In genomic region chr3:53630630-53631029, GRCm38 (mm10) we compare ENCODE assay signal across 1 mouse cellular context.
TF ChIP-seq lines count a peak whose summit lies in the region.

No protein-coding gene starts in this region.

TF ChIP-seq in CH12.LX, 34 proteins besides CTCF, POLR2A, EP300 and RAD21 (continued from another document):
- TF ChIP-seq SMC3 (IDR thresholded peaks at IDR 0.05; ENCODE audit: low read depth, low read length) (no peak), HCFC1 (IDR thresholded peaks at IDR 0.05; ENCODE audit: low read depth, low read length) (no peak), TCF12 (IDR thresholded peaks at IDR 0.05; ENCODE audit: low read depth, low read length) (no peak), MAZ (IDR thresholded peaks at IDR 0.05; ENCODE audit: low read depth, low read length) (no peak), PAX5 (IDR thresholded peaks at IDR 0.05; ENCODE audit: low read length) (no peak), MYC (IDR thresholded peaks at IDR 0.05; ENCODE audit: low read depth, low read length) (no peak), ZMIZ1 (IDR thresholded peaks at IDR 0.05; ENCODE audit: low read depth, low read length) (no peak), ZC3H11A (IDR thresholded peaks at IDR 0.05; ENCODE audit: low read depth, low read length) (no peak), NRF1 (IDR thresholded peaks at IDR 0.05; ENCODE audit: low read depth, low read length) (no peak), MAX (IDR thresholded peaks at IDR 0.05; ENCODE audit: low read length) (no peak)
